Mouse (Mus musculus) mouse trophoblast stem cell (cell line): ENCODE measurements around the gene Aven.
"Not testable (repeated sequence)": the region's sequence is repeated elsewhere in the genome, so short reads cannot be mapped to it uniquely, and the experiment has no call there.

Experiments used
- in situ Hi-C, 2 experiments: fragments of 300-500 bp; cut with MseI, MboI; formaldehyde crosslinking; loops; 2 replicates in 1 of 2; 3 replicates in 1 of 2; pipeline ENCODE4 v1.15.1; 2025

Gene Aven

GRCm38 (mm10) chr2:112492856-112493538 is at the start of gene Aven:
Gene Aven, plus strand, starts transcription at chr2:112492964.
- in situ Hi-C loops: no loop called here

DNA sequence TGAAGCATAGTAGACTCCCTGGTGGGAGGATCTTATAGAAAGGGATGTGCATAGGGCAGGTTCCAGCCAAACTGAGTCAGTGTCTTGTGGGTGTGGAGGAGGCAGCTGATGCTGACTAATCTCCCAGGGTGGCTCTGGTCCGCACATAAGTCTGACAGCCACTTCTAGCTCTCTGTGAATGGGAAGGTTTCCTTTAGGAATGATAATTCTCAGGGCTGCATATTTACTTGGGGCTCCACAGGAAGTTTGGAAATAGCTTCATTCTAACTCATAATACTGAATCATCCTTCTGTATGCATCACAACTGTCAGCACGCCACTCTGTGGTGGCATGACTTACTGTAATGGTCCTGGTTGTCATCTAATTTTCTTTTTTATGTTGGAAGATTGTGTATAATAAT is 49.3 kb upstream of the Aven start:
- in situ Hi-C loops: no loop called here

DNA sequence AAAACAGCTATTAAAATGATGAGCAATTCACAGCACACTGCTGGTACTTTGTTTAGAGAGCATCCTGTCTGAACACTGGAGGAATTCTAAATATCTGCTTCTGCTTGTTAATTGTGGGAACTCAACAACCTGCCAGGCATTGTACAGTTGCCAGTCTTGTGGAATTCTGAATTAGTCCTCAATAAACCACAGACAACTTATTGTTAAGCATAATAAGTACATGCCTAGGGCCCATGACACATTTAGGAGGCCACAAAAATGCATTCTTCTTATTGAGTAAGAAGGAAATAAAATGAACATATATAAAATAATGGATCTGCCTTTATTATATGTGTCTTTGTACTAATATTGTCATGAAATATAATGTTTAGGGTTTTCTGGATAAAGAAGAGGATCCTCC is 47.3 kb upstream of the Aven start:
- in situ Hi-C loops: no loop called here

- in situ Hi-C loops: not testable (repeated sequence)
These were observed 44.7 kb upstream of the Aven start for GRCm38 (mm10) chr2:112448046-112448445.

GRCm38 (mm10) chr2:112448510-112449059 is 44.2 kb upstream of the Aven start:
- in situ Hi-C loops: no loop called here

- in situ Hi-C loops: no loop called here
These were observed 43.0 kb upstream of the Aven start for GRCm38 (mm10) chr2:112449597-112450296.

- in situ Hi-C loops: not testable (repeated sequence)
These were observed 40.3 kb upstream of the Aven start for GRCm38 (mm10) chr2:112452513-112452912.

DNA sequence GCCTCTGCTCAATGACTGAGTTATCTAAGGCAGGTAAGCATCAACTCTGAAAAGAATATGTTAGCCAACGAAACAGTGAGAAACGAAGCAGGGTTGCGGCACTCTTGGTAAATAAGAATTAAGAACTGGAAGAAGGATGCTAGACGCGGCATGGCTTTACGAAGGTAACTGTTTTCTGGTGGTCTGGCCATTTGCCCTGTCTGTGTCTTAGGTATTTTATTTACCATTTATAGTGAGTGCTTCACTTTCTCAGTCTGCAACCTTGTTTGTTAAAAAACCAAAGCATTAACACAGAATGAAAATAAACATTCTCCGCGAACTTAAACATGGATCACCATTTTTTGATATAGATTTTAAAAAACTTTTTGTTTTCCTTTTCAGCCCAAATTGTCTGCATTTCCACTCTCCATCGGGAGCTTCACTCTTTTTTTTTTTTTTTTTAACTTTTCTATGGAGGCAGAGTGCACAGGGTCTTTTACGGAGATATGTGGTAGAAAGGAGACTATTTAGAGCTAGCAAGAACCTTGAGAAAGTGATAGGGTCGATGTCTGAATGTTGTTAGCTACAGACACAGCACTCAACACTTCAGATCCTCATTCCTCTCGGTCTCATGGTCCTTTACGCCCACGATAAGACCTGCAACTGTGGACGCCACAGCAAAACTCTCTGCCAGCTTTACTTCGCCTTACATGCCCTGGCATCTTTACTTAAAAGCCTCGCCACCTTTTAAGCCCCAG is 38.5 kb upstream of the Aven start:
- in situ Hi-C loops: no loop called here

GRCm38 (mm10) chr2:112454862-112455564 is 37.8 kb upstream of the Aven start, which contains the start of gene Emc7:
Gene Emc7, plus strand, starts transcription at chr2:112454997.
- in situ Hi-C loops: no loop called here

DNA sequence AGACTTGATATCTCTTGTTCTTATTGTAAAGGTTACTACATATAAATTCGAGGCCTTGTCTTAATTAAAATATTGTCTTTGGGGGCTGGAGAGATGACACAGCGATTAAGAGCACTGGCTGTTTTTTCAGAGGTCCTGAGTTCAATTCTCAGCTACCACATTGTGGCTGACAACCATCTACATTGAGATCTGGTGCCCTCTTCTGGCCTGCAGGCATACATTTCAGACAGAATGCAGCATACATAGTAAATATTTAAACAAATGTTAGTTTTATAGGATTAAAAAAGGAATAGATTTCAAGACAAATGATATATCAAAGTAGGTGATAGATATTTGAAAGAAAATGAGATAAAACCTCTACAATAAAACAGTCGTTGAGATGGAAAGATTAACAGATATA is 32.2 kb upstream of the Aven start:
- in situ Hi-C loops: no loop called here

- in situ Hi-C loops: no loop called here
These were observed 23.2 kb upstream of the Aven start for GRCm38 (mm10) chr2:112469542-112469941.

DNA sequence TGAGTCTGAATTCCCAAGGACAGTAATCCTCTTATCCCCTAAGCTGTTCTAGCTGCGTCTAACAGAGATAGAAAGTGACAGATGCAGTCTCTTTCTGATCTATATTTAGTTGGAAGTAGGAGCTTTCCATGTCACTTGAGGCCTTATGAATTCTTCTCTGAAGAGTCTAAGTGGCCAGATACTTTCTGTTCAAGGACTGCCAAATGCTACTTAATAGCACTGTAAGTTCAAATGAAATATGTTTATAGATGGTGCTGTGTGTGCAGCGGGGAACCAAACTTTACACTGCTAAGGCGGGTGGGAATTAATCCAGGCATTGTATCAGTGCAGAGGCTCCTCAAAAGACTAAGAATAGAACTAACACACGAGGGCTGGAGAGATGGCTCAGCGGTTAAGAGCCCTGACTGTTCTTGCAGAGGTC is 21.8 kb upstream of the Aven start:
- in situ Hi-C loops: no loop called here

DNA sequence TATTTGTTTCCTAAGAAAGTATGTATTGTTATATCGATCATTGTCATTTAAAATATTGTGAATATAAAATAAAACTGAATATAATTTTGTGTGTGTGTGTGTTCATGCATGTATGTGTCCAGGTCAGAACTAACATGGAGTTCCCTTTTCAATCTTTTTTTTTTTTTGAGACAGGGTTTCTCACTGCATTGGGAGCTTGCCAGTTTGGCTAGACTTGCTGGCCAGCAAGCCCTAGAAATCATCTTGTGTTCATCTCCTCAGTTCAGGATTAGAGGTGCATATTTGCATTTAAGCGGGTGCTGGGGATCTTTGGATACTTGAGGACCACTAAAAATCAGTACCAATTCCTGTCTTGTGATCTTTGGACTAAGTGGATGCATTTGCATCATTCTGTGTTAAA is 20.7 kb upstream of the Aven start:
- in situ Hi-C loops: no loop called here

DNA sequence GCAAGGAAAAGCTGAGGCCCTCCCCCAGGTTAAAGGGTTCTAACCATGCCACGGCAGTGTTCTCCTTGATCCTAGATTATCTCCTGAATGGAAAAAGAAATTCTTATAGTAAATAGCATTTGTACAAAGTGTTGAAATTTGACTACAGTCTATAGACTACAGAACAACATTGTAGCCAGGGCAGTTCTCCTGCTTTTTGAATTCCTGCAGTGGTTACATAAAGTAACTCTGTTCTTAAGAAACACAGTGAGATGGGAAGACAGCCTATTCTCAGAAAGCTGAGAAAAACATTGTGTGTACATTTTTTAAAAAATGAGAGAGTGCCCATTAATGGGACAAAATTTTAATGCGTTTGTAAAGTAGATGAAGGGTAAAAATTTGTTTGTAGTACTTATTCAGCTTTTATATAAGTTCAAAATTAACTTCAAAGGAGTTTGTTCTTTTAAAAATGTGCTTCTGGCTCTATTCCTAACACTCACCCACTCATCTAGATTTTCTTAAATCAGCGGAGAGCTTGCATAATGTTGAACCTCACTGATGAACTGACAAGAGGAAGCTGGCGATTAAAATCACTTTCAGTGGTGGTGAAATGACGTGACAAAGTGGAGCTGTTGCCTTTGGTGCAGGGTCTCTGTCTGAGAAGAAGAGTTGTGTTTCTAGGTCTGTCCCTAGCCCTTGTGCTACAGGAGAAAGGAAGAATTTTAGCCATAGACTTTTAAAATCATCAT is 17.6 kb upstream of the Aven start:
- in situ Hi-C loops: no loop called here

GRCm38 (mm10) chr2:112476554-112476953 is 16.2 kb upstream of the Aven start:
- in situ Hi-C loops: no loop called here

- in situ Hi-C loops: loop anchor here in 1 of 2 experiments (10.0 kb wide), 1 partner anchor 106 kb away; the partner anchor contains the start of gene Katnbl1
These were observed 12.1 kb upstream of the Aven start, which contains the start of gene Chrm5 for GRCm38 (mm10) chr2:112480669-112481068. Gene Chrm5, minus strand, starts transcription at chr2:112480769.

GRCm38 (mm10) chr2:112481564-112481963 is 11.2 kb upstream of the Aven start:
- in situ Hi-C loops: loop anchor here in 1 of 2 experiments (10.0 kb wide), 1 partner anchor 107 kb away; the partner anchor contains the start of gene Katnbl1

DNA sequence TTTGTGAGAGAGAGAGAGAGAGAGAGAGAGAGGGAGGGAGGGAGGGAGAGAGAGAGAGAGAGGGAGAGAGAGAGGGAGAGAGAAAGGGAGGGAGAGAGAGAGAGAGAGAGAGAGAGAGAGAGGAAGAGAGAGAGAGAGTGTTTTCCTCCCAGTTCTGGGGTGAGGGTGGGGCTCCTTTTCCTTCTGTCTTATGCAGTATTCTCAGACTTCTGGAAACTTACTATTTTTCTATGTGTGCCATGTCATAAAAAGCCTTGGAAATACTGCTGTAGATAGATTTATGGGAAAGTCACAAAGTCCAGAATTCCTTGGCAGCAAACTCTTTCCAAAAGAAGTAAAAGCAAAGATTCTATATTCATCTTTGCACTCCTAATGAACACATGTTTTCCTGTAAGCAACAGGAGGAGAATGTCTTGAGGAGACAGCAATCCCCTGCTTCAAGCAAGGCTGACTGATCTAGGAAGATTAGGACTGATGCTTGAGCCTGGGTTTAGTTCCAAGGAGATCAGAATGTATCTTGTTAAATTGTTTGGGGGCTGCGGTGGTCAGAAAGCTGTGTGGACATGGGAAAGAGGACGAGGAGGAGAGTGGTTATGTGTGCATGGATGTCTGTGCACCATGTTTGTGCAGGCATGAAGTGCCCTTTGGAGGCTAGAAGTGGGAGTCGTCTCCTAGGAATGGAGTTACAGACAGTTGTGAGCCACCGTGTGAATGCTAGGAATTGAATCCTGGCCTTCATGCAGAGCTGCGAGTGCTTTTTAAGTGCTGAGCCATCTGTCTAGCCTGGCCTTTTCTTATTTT is 10.0 kb upstream of the Aven start:
- in situ Hi-C loops: loop anchor here in 1 of 2 experiments (10.0 kb wide), 1 partner anchor 108 kb away; the partner anchor contains the start of gene Katnbl1

DNA sequence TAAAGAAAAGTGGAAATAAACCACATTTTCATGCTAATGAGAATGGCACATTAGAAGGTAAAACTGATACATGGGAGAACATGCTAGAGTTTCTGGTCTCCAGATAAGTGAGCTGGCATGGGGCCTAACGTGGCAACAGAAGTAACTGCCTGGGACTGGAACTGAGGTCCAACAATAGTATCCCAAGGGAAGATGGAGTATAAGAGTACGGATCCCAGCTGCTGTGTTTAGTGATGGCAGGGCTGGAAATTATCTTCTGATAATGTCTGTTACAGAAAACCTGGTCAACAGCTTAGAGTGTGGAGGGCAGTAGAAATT is 9.5 kb upstream of the Aven start:
- in situ Hi-C loops: loop anchor here in 1 of 2 experiments (10.0 kb wide), 1 partner anchor 108 kb away; the partner anchor contains the start of gene Katnbl1

GRCm38 (mm10) chr2:112484886-112485285 is 7.9 kb upstream of the Aven start:
- in situ Hi-C loops: loop anchor here in 1 of 2 experiments (10.0 kb wide), 1 partner anchor 110 kb away; the partner anchor contains the start of gene Katnbl1
